Mouse (Mus musculus): ENCODE data around the gene Manba.

Gene Manba

GRCm38 (mm10) chr3:135531762-135532161, 46.4 kb downstream of the Manba start:
- DNase-seq: no peak

DNA sequence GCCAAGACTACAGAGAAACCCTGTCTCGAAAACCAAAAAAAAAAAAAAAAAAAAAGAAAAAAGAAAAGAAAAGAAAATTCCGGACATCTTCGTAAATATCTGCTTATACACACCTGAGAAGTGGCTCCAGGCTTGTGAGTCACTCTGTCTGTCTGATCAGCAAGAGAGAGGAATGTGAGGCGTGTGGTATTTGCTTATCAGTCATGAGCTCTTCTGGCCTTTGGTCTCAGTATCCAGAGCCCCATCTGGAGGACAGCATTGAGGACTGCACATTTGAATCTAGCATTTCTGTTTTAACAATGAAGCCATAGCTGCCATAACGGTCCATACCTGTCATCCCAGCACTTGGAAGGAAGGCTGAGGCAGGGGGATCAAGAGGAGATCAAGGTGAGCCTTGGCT, 48.7 kb downstream of the Manba start:
- DNase-seq: no peak

GRCm38 (mm10) chr3:135546212-135546923, 61.0 kb downstream of the Manba start:
- no peak for DNase-seq

DNA sequence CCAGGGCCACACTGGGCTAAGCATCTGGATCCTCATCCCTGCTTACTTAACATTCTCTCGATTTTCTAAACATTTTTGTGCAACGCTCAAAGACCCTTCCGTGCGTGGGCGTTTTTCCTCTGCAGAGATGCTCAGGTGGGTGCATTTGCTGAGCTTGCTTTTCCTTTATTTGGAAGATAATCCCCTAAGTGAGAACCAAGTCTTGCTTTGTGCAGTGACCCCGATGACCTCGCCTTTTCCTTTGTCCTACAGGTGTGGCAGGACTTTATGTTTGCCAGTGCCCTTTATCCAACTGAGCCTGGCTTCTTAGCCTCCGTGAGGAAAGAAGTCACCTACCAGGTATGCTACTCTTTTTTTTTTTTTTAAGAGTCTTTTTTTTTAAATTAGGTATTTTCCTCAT, 61.9 kb downstream of the Manba start:
- DNase-seq: no peak

- DNase-seq: no peak
Observed at GRCm38 (mm10) chr3:135552874-135553273, 67.5 kb downstream of the Manba start.

DNA sequence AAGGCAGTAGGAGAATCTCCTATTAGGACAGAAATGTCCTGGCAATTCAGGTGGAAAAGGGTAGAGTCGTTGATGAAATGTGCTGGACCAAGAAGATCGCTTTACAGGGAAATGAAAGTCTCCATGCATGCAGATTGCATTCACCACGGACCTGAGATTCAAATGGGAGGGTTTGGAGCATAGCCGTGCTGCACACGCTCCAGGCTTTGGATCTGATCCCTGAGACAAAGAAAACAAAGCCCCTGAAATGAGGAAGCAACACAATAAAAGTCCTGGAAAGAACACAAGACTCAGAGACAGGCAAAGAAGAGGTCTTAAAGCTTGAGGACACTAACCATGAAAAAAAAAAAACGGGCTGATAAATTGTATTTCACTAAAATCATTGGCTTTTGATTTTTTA, 69.8 kb downstream of the Manba start:
- no peak for DNase-seq

DNA sequence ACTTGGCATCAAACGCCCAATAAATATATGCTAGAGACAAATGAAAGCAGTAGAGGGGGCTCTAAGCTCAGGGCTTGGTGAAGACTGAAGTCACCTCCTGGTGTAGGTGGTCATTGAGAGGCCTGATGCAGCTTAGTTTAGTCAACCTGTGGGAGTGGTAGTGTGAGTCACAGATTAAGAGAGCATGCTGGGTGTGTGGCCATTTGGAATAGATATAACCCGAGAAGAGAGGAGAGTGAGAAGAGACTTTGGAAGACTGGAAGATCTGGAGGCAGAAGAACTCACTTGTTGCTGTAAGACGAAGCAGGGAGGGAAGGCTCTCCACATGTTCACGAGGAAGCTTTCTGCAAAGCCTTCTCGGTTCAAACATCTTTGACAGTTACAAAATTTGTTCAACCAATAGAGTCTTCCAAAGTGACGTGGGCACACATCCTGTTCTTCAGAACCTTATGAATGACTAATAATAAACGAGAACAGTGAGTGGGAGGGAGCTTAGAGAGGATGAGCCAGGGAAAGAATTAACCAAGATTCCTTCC, 70.7 kb downstream of the Manba start:
- DNase-seq: no peak

DNA sequence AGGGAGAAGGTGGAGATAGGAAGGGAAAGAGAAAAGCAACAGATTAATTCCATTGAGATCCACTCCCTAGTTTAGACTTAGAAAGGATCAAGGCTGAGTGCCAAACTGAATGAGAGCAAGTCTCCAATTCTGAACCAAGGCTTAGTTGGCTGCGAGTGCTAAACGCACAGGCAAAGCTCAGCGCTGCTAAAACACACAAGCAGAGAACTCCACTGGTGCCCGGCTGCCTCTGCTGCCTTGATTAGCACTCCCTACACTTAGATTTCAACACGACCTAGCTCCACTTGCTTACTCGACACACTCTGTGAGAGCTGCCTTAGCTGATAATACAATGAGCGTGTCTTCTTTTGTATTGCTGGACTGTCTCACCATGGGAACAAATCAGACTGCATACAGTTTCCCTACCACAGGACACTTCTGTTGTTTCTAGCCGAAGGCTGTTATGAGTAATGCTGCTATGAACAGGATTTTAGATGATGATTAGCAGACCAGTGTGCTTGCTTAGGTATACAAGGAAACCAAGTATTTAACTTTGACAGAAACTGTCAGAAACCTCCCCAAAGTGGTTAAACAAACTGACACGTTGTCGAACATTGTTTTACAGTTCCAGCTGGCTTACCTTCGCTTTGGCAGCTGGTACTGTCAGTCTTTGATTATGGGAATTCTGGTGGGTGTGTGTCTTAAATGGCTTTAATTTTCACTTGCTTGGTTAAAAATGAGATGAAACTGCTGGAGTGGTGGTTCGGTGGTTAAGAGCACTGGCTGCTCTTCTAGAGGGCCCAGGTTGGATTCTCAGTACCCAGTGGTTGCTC, 71.6 kb downstream of the Manba start:
- no peak for DNase-seq

GRCm38 (mm10) chr3:135562036-135562435, 76.6 kb downstream of the Manba start:
- DNase-seq: no peak

DNA sequence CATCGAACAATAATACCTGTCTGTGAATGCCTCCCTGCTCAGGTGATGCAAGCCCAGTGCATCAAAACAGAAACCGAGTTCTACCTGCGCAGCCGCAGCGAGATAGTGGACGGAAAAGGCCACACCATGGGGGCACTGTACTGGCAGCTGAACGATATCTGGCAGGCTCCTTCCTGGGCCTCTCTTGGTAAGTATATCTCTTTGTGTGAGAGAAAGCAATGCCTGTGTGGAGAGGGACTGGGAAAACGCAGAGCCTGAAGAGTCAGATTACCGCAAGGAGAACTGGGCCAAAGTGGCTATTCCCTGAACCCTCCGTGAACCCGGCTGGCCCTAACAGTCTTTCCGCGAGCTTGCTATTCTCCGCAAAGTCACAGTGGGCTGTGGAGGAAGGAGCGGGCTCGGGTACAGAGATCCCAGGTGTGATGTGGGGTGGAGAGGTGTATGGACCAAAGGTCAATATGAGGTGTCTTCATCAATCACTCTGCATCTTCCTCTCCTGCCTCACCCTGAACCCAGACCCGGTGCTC, 77.8 kb downstream of the Manba start:
- DNase-seq: no peak

DNA sequence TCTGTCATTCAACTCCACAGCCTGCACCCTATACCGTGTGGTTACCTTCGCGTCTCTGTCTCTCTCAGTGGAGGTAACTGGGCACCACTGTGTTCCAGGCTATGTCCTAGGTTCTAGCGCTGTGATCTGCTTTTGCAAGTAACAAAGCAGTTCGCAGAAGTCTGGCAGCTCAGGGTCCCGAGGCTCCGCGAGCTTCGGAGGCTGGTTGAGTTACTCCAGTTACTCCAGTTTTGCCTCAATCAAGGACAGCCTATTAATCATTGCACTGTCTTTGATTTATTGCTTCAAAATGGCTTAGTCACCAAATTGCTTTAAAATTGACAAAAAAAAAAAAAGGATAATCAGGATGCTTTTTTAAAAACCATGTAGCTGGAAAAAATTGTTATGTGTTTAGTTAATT, 79.3 kb downstream of the Manba start:
- DNase-seq: no peak

DNA sequence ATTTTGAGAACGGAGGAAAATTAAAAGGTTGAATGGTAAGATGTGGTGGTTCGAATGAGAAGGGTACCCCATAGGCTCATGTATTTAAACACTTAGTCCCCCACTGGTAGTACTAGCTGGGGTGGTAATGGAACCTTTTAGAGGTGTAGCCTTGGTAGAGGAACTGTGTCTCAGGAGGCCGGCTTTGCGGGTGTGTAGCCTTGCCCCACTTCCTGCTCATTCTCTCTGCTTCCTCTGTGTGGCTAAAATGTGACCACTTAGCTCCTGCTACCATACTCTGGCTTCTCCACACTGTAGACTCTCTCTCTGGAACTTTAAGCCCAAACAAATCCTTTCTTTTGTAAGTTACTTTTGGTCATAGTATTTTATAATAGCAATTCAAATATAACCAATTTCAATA, 79.9 kb downstream of the Manba start:
- DNase-seq: no peak

DNA sequence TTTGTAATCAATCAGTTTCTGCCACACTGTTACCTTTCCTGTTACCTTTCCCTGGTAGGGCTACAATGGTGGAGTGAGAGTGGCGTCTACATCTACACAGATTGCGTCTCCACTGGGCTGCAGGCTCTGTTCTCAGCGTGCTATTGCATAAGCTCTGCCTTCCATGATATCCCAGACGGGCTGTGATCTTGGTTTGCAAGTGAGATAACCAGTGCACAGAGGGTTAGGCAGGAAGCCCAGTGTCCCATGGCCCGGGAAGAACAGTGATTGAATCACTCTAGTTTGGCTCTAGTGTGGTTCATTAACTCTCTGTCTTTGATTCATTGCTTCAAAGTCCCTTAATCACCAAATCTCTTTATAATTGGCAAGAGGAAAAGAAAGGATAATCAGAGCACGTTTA, 82.5 kb downstream of the Manba start:
- DNase-seq: no peak

DNA sequence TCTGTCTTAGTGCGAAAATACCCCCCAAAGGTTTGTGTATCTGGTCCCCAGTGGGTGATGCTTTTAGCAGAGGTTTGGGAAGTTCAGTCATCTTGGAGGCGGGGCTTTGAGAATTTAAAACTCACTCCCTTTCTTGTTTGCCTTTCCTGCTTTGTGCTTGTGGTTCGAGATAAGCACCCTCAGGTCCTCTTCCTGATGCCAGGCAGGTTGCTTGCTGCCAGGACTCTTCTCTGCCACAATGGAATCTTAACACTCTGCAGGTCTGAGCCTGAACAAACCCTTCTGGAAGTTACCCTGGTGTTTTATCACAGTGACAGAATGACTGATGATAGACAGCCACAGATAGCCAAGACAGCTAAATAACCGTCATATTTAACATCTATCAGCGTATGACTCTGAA, 83.2 kb downstream of the Manba start:
- DNase-seq: no peak

GRCm38 (mm10) chr3:135571540-135571939, 86.1 kb downstream of the Manba start:
- DNase-seq: no peak

DNA sequence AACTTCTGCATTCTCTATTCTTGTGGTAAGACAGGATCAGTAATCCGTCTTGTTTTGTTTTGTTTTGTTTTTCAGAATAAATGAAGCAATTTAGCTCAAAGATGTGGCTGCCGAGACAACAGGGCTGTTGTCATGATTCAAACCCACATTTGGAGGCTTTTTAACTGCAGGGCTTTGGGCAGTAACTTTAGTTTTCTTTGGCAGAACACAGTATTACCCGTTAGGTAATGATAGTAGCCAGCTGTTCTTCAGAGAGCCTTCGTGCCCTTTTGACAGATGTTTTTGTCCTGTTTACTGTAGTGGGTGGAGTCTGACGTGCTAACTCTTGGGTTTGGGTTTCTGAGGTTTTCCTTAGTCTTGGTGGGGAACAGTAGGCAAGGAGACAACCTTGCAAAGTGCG, 87.6 kb downstream of the Manba start:
- no peak for DNase-seq

DNA sequence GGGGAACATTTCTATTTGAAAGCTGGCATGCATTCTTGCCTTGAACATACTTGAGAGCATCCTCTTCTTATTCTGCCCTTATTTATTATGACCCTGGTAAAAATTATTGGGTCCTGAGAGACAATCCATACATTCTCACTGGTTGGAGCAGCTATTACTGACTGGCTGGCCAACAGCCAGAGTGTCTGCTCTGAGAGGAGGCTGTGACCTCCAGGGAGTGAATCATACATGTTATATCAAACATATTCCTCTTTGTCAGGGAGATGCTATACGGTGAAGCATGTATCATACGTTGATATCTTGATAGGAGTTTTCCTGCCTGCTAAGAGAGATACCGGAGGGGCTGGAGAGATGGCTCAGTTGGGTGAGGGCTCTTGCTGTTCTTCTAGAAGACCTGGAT, 89.7 kb downstream of the Manba start:
- DNase-seq: no peak

GRCm38 (mm10) chr3:135578588-135579140, 93.3 kb downstream of the Manba start:
- no peak for DNase-seq

- DNase-seq: no peak
Observed at GRCm38 (mm10) chr3:135579179-135579578, 93.8 kb downstream of the Manba start.

DNA sequence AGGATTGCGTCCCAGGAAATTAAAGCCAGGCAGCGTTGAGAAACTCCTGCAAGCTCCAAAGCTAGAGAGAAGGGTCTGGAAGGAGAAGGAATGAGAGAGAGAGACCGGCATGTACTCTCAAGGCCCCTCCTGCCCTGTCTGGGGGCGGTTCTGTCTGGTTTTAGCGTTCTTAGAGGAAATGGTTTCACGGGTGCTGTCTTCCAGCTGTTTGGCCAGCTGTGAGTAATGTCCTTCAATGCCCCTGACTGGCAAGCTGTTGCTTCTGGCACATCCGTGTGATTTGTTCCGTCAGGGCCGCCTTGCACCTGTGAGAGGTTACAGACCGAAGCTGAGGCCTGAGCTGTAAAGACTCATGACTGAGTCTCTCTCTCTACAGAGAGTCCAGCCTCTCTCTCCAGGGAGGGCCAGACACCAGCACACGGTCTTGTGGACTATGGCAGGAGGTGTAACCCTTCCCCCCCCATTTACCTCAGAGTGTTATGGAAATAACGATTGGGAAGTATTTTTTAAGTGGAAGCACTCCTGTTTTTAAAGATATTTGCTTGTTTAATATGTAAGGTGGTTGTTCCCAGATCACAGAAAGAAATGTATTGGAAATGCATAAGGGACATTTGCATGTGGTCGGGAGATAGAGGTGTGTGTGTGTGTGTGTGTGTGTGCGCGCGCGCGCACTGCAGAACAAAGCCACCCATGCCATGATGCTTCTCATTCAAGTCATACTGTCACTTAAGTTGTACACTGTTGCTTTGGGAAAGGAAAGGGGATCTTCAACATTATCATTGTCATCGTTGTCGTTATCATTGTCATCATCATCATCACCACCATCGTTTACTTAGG, 95.2 kb downstream of the Manba start:
- DNase-seq: no peak

DNA sequence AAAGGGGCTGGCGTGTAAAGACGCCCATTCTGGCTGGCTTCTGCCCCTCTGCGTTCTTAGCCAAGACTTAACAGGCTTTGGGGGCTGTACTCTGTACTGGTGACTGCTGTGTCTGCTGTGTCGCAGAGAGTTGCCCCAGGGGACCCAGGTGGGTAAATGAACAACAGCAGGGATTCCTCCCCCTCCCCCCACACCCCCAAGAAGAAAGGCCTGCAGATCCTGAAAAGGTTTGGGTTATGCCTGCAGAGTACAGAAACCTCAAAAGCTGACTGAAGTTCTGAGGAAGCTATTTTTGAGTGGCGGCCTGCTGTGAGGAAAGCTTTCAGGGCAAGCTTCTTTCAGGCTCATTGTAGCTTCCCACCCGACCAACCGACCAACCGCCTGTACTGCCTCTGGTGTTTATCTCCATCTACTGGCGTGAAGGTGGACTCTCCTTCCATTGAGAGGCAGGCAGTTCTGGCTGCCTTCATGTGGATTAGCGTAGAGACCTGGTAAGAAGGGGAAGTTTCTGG, 96.3 kb downstream of the Manba start:
- no peak for DNase-seq

DNA sequence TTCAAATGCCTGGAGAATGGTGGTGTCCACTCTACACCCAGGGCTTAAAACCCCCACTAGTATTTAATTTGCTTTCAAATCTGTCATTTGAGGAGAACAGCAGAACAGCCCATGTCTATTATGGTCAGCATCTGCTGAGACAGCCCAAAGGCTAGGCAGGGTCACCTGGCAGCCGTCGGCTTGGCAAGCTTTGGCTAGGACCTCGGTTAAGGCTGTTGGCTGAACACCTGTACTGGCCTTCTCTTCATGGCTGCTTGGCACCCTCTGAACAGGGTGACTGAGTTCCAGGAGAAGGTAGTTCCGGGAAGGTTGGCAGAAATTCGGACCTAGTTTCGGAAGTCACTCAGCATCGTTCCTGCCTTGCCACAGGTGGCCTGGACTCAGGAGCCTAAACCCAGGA, 96.8 kb downstream of the Manba start:
- no peak for DNase-seq

GRCm38 (mm10) chr3:135585482-135585881, 100.1 kb downstream of the Manba start:
- DNase-seq: no peak

Data from right cerebral cortex, postnatal 14 days (tissue).